Comparison of ENCODE assay signal across 9 mouse cellular contexts in the genomic region with DNA sequence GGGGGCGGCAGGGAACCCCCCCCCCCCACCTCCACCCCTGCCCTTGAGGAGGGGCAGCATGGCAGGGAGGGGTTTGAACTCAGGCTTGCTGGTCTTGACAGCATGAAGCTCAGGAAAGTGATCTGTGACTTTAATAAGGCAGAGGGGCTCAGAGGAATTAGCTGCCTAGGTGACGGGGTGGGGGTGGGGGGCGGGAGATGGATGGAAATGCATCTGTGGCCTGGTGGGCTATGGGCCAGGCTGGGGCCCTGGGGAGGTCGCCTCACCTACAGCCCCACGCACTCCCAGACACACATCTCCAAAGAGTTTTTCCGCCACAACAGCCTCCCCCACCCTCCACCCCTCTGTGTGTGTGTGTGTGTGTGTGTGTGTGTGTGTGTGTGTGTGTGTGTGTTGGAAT.
DNase-seq lines count a peak whose midpoint lies in the region; ATAC-seq lines count a peak whose summit lies in the region.
"Had no signal": no experiment of that assay in that cellular context is flagged by ENCODE, and none has a peak within 500 bp of the region (broad histone marks: within the 10 kb centered on the region; RNA-seq: fewer than 3 reads in every experiment).

No protein-coding gene starts in this region.

- H3K27me3 ChIP-seq in heart, embryonic 12.5 days (replicated peaks): no peaks in the 10 kb centered on the region
- no peaks in the 10 kb centered on the region for H3K27me3 ChIP-seq in embryonic facial prominence, embryonic 10.5 days (replicated peaks; ENCODE audit: low read depth, poor library complexity, severe bottlenecking)
- H3K27me3 ChIP-seq in hindbrain, embryonic 11.5 days (ENCODE audit: control insufficient read depth, insufficient read depth, low read length): no peaks in the 10 kb centered on the region
- no peaks in the 10 kb centered on the region for H3K27me3 ChIP-seq in midbrain, embryonic 12.5 days

- H3K9me3 ChIP-seq in heart, embryonic 12.5 days (replicated peaks): no peaks in the 10 kb centered on the region
- H3K9me3 ChIP-seq in embryonic facial prominence, embryonic 10.5 days: no peaks in the 10 kb centered on the region
- no peaks in the 10 kb centered on the region for H3K9me3 ChIP-seq in hindbrain, embryonic 11.5 days (ENCODE audit: control insufficient read depth, low read length)
- H3K9me3 ChIP-seq in midbrain, embryonic 12.5 days: no peaks in the 10 kb centered on the region

- 34% methylated on average over 6 of the region's 6 CpGs for WGBS in heart, embryonic 12.5 days
- 9% methylated on average over 6 of the region's 6 CpGs for WGBS in embryonic facial prominence, embryonic 10.5 days
- 19% methylated on average over 4 of the region's 6 CpGs for WGBS in hindbrain, embryonic 11.5 days
- WGBS in midbrain, embryonic 12.5 days: 4% methylated on average over 3 of the region's 6 CpGs

- H3K27ac ChIP-seq in heart, embryonic 12.5 days (ENCODE audit: poor library complexity, severe bottlenecking): peak overlapping the region; percentile 61
- peak overlapping the region; percentile 86 for H3K27ac ChIP-seq in embryonic facial prominence, embryonic 10.5 days (replicated peaks)
- H3K27ac ChIP-seq in hindbrain, embryonic 11.5 days (ENCODE audit: low read depth, low read length): peak overlapping the region; percentile 72
- H3K27ac ChIP-seq in midbrain, embryonic 12.5 days (replicated peaks): peak overlapping the region; percentile 86

- no peak overlapping the region for H3K4me3 ChIP-seq in heart, embryonic 12.5 days
- H3K4me3 ChIP-seq in embryonic facial prominence, embryonic 10.5 days: peak overlapping the region; percentile 37
- H3K4me3 ChIP-seq in hindbrain, embryonic 11.5 days (ENCODE audit: low read depth, low read length): no peak overlapping the region
- no peak overlapping the region for H3K4me3 ChIP-seq in midbrain, embryonic 12.5 days

- peak overlapping the region; percentile 60 for H3K4me2 ChIP-seq in heart, embryonic 12.5 days
- peak overlapping the region; percentile 20; the same call in 1 of the 2 replicates for H3K4me2 ChIP-seq in hindbrain, embryonic 11.5 days (replicated peaks; ENCODE audit: low read depth, low read length)
- peak overlapping the region; percentile 37 for H3K4me2 ChIP-seq in midbrain, embryonic 12.5 days (replicated peaks)

- peaks cover 58% of the 10 kb centered on the region for H3K4me1 ChIP-seq in heart, embryonic 12.5 days (replicated peaks)
- H3K4me1 ChIP-seq in embryonic facial prominence, embryonic 10.5 days: peaks cover 83% of the 10 kb centered on the region
- peaks cover 49% of the 10 kb centered on the region for H3K4me1 ChIP-seq in hindbrain, embryonic 11.5 days (replicated peaks; ENCODE audit: control insufficient read depth, insufficient read depth, low read length)
- peaks cover 74% of the 10 kb centered on the region for H3K4me1 ChIP-seq in midbrain, embryonic 12.5 days

- no peak for ATAC-seq in heart, embryonic 12.5 days (ENCODE audit: insufficient number of reproducible peaks, low FRiP score)
- ATAC-seq in hindbrain, embryonic 11.5 days (ENCODE audit: low FRiP score): peak; percentile 46
- peak; percentile 63 for ATAC-seq in midbrain, embryonic 12.5 days (ENCODE audit: low FRiP score, low read depth)

- H3K36me3 ChIP-seq in heart, embryonic 12.5 days: no peaks in the 10 kb centered on the region
- peaks cover 15% of the 10 kb centered on the region for H3K36me3 ChIP-seq in embryonic facial prominence, embryonic 10.5 days (replicated peaks)
- H3K36me3 ChIP-seq in hindbrain, embryonic 11.5 days (ENCODE audit: control insufficient read depth, insufficient read depth, low read length): no peaks in the 10 kb centered on the region
- H3K36me3 ChIP-seq in midbrain, embryonic 12.5 days: peaks cover 4% of the 10 kb centered on the region; the same call in 1 of the 2 replicates

- H3K9ac ChIP-seq in heart, embryonic 12.5 days: no peak overlapping the region
- H3K9ac ChIP-seq in hindbrain, embryonic 11.5 days (ENCODE audit: low read depth, low read length): 0 out of 2 replicates have a peak overlapping the region, but pooled peaks have one; percentile 16
- peak overlapping the region; percentile 20; the same call in 1 of the 2 replicates for H3K9ac ChIP-seq in midbrain, embryonic 12.5 days (replicated peaks)

- no peak for DNase-seq in heart, postnatal 4 days
- DNase-seq in embryonic facial prominence, embryonic 10.5 days (ENCODE audit: low spot score): no peak
- DNase-seq in hindbrain, embryonic 11.5 days (ENCODE audit: low spot score): no peak
- no peak for DNase-seq in testis, postnatal 14 days (ENCODE audit: low spot score)
- no peak for DNase-seq in adrenal gland, postnatal 10 days
- DNase-seq in urinary bladder, adult 2 months (ENCODE audit: low spot score): no peak
- DNase-seq: lung, adult 2 months had no signal
